Mouse (Mus musculus) brain, embryonic 14.5 days (tissue): ENCODE results near the gene Sept3. TPM values are rescaled to one million over a fixed set of nuclear protein-coding genes. Genes with fewer than 3 reads are reported as not detected.

ENCODE experiments used
- DNase-seq: peaks from one replicate; pipeline ENCODE4 v3.0.0-alpha.2; 2011; ENCODE audit warnings: low read depth
- CTCF ChIP-seq: fragments of 200-500 bp; IDR thresholded peaks from 2 replicates; pipeline ENCODE4 v1.5.1; 2012; ENCODE audit warnings: inconsistent platforms, mild to moderate bottlenecking, moderate library complexity, borderline replicate concordance; ENCODE audit not compliant: insufficient read depth, insufficient read length; ENCODE audit errors: extremely low read depth
- POLR2A ChIP-seq: fragments of 200-500 bp; IDR thresholded peaks from 2 replicates; pipeline ENCODE4 v1.6.1; 2012; ENCODE audit warnings: mild to moderate bottlenecking, inconsistent platforms, borderline replicate concordance; ENCODE audit not compliant: poor library complexity, insufficient read depth, insufficient read length, severe bottlenecking; ENCODE audit errors: extremely low read depth
- polyA plus RNA-seq: library from polyadenylated mRNA; depleted of rRNA; stranded (reverse); fragments of >200 nt; gene quantifications from 2 replicates; pipeline ENCODE4 v1.2.3, GENCODE M21; 2012

Gene Sept3
- polyA plus RNA-seq, 1 experiment, result 484 TPM

DNA sequence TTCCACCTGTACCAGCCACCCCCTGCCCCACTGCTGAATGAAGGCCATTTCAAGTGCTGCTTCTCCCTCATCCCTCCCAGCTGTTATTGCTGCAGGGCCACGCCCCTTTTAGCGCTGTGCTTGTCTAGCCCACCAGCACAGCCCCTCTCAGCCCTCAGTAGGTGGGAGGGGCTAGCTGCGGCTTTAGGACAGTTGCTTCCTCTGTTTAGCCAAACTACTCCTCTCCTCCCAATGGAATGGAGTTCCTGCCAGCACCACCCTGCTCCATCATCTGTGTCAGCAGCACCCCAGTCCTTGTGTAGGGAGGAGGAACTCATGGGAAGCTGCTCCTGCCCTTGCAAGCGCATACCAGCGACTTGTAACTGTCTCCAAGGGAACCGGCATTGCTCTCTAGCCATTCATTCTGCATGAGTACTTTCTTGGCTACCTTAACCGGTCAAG lies 18.6 kb downstream of the Sept3 start:
- TF ChIP-seq CTCF (no peak), POLR2A (no peak)
- DNase-seq, result peak; percentile 84

- TF ChIP-seq POLR2A (no peak), CTCF (peak; percentile 53; the same call in 1 of the 2 replicates)
- DNase-seq, result peak; percentile 76
Observed at GRCm38 (mm10) chr15:82294059-82294458, 19.4 kb downstream of the Sept3 start.

GRCm38 (mm10) chr15:82298764-82299561 lies 24.3 kb downstream of the Sept3 start, which contains the start of gene Wbp2nl:
Gene Wbp2nl (plus strand): TSS chr15:82298954.
- DNase-seq, result peak; percentile 2
- TF ChIP-seq POLR2A (no peak), CTCF (no peak)

GRCm38 (mm10) chr15:82307107-82307506 lies 32.4 kb downstream of the Sept3 start:
- peak; percentile 8 for DNase-seq
- TF ChIP-seq POLR2A, result no peak
- TF ChIP-seq CTCF, result no peak

GRCm38 (mm10) chr15:82308416-82308815 lies 33.7 kb downstream of the Sept3 start:
- TF ChIP-seq CTCF, result no peak
- no peak for TF ChIP-seq POLR2A
- DNase-seq, result no peak

- no peak for DNase-seq
- TF ChIP-seq CTCF, result no peak
- TF ChIP-seq POLR2A, result no peak
Observed at GRCm38 (mm10) chr15:82317839-82318238, 43.1 kb downstream of the Sept3 start.

DNA sequence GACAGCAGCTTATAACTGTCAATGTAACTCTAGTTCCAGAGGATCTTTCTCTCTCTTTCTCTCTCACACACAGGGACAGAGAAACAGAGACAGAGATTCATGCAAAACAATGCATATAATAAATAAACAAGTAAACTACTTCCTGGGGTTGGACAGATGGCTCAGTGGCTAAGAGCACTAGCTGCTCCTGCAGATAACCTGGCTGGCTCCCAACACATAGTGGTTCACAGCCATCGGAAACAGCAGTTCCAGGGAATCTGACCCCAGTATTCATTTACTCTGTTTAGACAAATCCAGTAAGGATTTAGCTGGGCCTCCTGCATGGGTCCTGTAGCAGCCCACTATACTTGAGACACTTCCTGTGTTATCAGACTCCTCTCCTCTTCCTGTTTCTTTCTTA lies 44.9 kb downstream of the Sept3 start:
- TF ChIP-seq POLR2A, result no peak
- TF ChIP-seq CTCF, result no peak
- DNase-seq, result no peak

DNA sequence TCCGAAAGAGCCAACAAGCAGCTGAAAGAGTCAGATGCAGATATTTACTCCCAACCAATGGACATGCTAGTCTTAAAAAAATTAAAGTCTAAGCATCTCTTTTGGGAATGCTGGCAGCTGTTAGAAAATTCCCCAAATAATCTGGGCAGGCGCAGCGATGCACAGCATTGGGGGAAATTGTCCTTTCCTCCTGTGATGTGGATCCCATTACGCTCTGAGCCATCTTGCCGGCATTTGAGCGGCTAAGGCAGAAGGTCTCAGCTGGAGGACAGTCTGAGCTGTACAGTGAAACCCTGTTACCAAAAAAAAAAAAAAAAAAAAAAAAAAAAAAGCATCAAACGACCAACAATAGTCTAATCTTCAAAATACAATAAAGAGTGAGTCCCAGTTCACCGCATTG lies 47.5 kb downstream of the Sept3 start:
- TF ChIP-seq POLR2A, result no peak
- no peak for TF ChIP-seq CTCF
- DNase-seq, result no peak

DNA sequence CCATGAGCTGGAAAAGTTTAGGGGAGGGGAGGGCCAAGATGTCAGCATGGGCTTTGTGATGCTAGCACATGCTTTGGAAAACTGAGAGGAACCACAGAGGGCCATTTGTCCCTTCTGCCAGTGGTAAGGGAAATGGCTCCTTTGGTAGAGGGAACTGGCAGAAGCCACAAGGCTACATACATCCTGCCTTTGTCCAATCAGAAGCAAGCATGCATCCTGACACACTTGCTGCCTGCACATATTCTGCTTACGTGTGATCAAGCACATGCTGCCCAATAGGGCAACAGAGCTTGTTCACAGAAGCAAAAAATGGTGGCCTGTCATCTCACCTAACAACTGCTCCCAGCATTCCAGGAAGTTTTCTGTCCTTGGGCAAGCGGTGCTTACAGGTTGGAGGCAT lies 50.7 kb downstream of the Sept3 start:
- no peak for DNase-seq
- TF ChIP-seq POLR2A (no peak), CTCF (no peak)

DNA sequence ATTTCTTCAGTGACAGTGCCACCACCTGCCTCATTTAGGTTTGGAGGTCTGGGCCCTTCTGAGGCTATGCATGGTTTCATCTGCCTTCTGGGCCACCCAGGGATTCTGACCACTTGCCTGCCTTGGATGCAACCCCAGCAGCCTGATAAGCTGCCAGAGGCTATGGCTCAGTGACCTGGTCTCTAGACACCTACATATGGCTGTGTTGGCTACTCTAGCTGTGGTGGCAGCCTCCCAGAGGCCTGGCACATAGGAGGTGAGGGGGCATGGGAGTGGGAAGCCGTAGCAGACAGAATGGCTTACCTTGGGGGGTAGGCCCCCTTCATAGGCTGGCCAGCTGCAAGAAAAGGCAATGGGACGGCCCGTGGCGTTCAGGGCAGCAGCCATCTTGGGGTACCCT lies 60.5 kb downstream of the Sept3 start:
- TF ChIP-seq POLR2A (no peak), CTCF (no peak)
- DNase-seq, result no peak

DNA sequence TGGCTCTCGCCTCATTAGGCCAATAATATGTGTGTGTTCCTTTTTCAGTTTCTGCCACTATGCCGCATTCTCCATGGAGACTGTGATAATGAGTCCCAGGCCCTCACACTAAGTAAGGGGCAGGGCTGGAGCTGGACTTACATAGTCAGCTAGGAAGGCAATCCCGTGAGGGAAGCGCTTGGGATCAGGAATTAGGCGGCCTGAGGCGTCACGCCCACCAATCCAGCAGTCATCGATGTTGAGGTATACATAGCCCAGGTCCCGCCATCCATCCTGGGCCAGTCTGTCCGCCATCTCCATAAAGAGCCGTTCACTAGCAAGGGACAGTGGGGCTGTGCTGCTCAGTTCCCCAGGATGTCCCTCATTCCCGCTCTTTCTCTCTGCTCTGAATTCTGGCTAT lies 61.9 kb downstream of the Sept3 start:
- no peak for TF ChIP-seq POLR2A
- TF ChIP-seq CTCF, result no peak
- no peak for DNase-seq

DNA sequence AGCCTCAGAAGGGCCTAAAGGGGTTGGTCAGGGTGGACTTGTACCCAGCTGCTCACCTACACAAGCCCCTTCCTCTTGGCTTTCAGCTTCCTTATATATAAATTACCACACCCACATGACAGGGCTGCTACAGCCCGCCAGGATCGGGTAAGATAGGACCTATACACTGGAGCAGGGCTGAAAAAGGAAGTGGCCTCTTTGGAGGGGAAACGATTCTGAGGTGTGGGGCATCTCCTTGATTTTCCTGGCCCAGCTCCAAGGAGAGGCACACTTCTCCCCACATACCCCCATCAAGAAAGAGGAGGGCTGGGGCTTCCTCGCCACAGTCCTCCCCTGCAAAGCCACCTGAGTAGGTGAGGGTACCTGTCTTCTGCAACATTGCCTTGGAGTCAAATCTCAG lies 63.2 kb downstream of the Sept3 start:
- no peak for DNase-seq
- TF ChIP-seq CTCF, result no peak
- TF ChIP-seq POLR2A, result no peak

DNA sequence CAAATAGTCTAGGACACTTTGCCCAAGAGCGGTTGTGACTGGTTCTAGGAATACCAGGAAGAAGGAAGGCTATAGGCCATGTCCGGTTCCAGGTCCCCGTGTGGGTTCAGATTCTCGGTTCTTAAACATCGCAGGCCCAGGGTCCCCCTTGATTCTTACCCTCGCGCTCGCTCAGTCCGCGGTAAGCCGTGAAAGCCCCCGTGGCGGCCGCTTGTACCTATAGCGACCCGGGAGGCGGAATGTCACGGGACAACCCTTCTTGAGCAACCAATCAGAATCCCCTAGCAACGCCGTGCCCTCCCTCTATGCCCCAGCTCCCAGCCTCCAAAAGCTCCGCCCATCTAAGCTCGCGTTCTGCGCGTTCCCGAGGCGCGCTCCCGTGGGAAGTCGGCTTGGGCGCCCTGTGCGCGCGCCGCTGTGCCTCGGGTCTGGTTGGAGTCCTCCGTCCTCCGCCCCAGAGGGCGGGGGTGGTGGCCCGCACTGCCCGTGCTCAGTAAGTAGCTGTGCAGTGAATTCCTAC lies 64.0 kb downstream of the Sept3 start, which contains the start of the genes Naga, Pheta2 and Smdt1:
Gene Naga (minus strand): TSS at position 333 of the 520 bp plus-strand sequence.
Gene Pheta2 (plus strand): TSS at position 350 of the 520 bp plus-strand sequence.
Gene Smdt1 (plus strand): TSS at position 367 of the 520 bp plus-strand sequence.
- peak; percentile 23; the same call in 1 of the 2 replicates for TF ChIP-seq POLR2A
- TF ChIP-seq CTCF, result no peak
- peak; percentile 98 for DNase-seq

DNA sequence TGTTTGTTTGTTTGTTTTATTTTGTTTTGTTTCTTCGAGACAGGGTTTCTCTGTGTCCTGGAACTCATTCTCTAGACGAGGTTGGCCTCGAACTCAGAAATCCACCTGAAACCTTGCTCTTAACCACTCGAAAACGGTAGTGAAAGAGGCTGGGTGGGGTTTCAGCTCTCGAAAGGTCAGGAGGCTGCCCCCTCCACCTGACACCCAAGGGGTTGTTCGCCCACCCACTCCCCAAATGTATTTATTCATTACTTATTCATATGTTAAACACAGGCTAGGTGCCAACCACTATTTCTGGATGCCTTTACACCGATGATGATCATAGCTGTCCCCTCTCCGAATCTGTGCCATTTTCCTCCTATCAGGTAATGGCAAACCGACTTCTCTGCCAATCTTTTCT lies 64.5 kb downstream of the Sept3 start:
- TF ChIP-seq CTCF (no peak), POLR2A (no peak)
- DNase-seq, result no peak

- no peak for DNase-seq
- no peak for TF ChIP-seq CTCF
- TF ChIP-seq POLR2A, result no peak
Observed at GRCm38 (mm10) chr15:82339634-82340254, 65.1 kb downstream of the Sept3 start.
